Mouse (Mus musculus) frontal cortex, adult 2 months (tissue): ENCODE measurements around the gene Arl4d. TPM values are rescaled to one million over a fixed set of nuclear protein-coding genes. Genes with fewer than 3 reads are reported as not detected.

Experiments used
- DNase-seq, 2 experiments: peaks; one replicate each; pipeline ENCODE4 v3.0.0; 2022; ENCODE audit warnings: low spot score in 1 of 2; ENCODE audit errors: extremely low spot score in 1 of 2
- polyA plus RNA-seq: library from polyadenylated mRNA; depleted of rRNA; stranded (reverse); fragments of >200 nt; gene quantifications from 2 replicates; pipeline ENCODE4 v1.2.3, GENCODE M21; 2012; rRNA removed

The Arl4d gene
- polyA plus RNA-seq, 1 experiment: 26.6 TPM

GRCm38 (mm10) chr11:101714012-101714411 lies 48.7 kb downstream of the Arl4d start:
- no peak for DNase-seq

Other genes with a start within 250 kb of the Arl4d start
- gene Aarsd1, start 247.9 kb upstream of the Arl4d start, polyA plus RNA-seq: 49.2 and 53.5 TPM in 2 replicates
- gene Gm27029, start 240.7 kb upstream of the Arl4d start, polyA plus RNA-seq: 3.6 and 4.1 TPM in 2 replicates
- 33.4 and 33.7 TPM in 2 replicates for gene Rundc1, start 240.5 kb upstream of the Arl4d start, polyA plus RNA-seq
- gene Ptges3l, start 240.2 kb upstream of the Arl4d start, polyA plus RNA-seq: 4.1 and 6.6 TPM in 2 replicates
- 480 and 588 TPM in 2 replicates for gene Rpl27, start 223.2 kb upstream of the Arl4d start, polyA plus RNA-seq
- gene Ifi35, start 217.1 kb upstream of the Arl4d start, polyA plus RNA-seq: 9.0 and 9.1 TPM in 2 replicates
- gene Rnd2, start 200.5 kb upstream of the Arl4d start, polyA plus RNA-seq: 155 and 173 TPM in 2 replicates
- 41.3 and 41.4 TPM in 2 replicates for gene Vat1, start 199.3 kb upstream of the Arl4d start, polyA plus RNA-seq
- gene Brca1, start 113.6 kb upstream of the Arl4d start, polyA plus RNA-seq: 0.99 and 1.0 TPM in 2 replicates
- gene Nbr1, start 113.4 kb upstream of the Arl4d start, polyA plus RNA-seq: 114 and 124 TPM in 2 replicates
- 4.2 and 4.8 TPM in 2 replicates for gene Tmem106a, start 83.3 kb upstream of the Arl4d start, polyA plus RNA-seq
- not detected in 2 replicates for gene Gm11634, start 66.3 kb upstream of the Arl4d start, polyA plus RNA-seq
- 9.4 and 11.9 TPM in 2 replicates for gene Rdm1, start 38.3 kb upstream of the Arl4d start, polyA plus RNA-seq
- gene Dhx8, start 67.4 kb downstream of the Arl4d start, polyA plus RNA-seq: 23.3 and 23.8 TPM in 2 replicates
- 20.7 and 21.5 TPM in 2 replicates for gene Etv4, start 119.8 kb downstream of the Arl4d start, polyA plus RNA-seq
- 0.71 and 0.84 TPM in 2 replicates for gene Meox1, start 228.8 kb downstream of the Arl4d start, polyA plus RNA-seq